Mouse (Mus musculus): ENCODE results near the gene Elmsan1.

DNA sequence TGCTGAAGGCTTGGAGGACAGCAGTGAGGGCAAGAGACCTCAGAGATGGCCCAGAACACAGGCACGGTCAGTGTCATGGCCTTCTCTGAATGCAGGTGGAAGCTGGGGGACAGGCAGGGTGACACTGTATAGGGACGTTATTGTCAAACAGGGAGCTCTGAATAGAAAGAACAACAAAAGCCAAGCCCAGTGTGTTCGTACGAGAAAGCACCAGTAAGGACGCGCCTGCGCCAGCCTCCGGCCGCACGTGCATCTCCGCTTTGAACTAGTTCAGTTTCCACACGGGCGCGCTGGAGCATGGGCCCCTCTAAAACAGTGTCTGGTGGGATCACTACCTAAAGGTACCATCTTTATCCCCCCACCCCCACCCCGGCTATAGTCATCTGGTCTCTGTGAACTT is 68.7 kb downstream of the Elmsan1 start:
- TF ChIP-seq POLR2AphosphoS5 (IDR thresholded peaks at IDR 0.05; ENCODE audit: insufficient replicate concordance, low read depth, low read length) (no peak), CTCF (IDR thresholded peaks at IDR 0.05; ENCODE audit: low read depth, low read length) (no peak)
